Mouse (Mus musculus): ENCODE data around the gene Otulinl.

Otulinl gene

GRCm38 (mm10) chr15:27616159-27616558 lies 65.2 kb downstream of the Otulinl start:
- no peak for DNase-seq (ENCODE audit: low spot score)

- DNase-seq (ENCODE audit: low spot score), result no peak
These were observed 68.1 kb downstream of the Otulinl start for GRCm38 (mm10) chr15:27613255-27613654.

DNA sequence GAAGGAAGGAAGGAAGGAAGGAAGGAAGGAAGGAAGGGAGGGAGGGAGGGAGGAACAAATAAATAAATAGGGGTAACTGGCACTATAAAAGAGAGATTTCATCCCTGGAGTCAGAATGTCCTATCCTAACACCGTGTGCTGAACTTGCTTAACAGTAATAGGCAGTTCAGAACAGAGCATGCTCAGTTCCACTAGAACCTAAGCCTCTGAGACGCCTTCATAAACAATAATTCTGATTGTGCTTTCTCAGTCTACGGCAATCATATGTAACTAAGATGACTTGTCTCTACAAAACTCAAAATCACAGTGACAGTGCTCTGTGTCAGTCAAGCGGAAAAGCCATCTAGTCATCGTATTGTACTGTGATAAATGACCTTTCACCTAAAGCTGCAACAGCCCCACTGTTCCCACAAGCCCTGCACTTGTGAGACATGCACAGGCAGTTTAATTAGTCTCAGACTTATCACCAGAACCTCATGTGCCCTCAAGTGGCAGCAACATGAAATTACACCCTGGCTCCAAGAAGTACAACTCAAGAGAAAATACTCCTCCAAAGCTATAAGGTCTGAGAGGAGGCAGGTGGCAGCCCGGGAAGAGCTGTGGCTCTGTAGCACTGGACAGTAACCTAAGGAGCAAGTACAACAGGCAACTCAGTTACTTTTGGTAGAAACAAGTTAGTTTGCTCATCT lies 68.7 kb downstream of the Otulinl start:
- peak; percentile 43 for DNase-seq (ENCODE audit: low spot score)

- DNase-seq (ENCODE audit: low spot score), result no peak
These were observed 71.8 kb downstream of the Otulinl start for GRCm38 (mm10) chr15:27609554-27609953.

DNA sequence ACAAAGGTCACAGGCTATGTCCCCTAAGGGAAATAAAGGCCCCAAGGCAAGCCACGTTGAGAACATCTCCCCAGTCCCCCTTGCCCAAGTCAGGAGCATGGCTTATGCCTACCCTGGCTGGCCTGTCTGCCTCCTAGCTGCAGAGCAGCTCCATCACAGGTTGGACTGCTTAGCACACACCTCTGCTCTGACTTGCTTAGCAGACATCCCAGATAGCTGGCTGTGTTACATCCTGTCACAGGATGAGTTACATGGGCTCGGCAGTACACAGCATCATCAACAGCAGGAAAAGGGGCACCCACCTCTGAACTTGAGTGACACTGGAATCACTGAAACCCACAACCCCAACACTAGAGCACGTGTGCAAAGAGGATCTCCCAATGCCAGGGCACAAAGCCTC lies 76.1 kb downstream of the Otulinl start:
- no peak for DNase-seq (ENCODE audit: low spot score)

All from spleen, adult 12 weeks (tissue).